Mouse (Mus musculus) embryonic stem cell, embryonic (primary cell): ENCODE measurements at regions not wholly inside any gene's neighbourhood (a gene's known extent, or its start where the extent isn't known, plus 50 kb on each side); places are given as distances from the start of the nearest gene placed in this dataset.

ENCODE experiments used
- CTCF ChIA-PET, 4 experiments: fragments of 300-600 bp in 2 of 4; fragments of 350-600 bp in 2 of 4; sonication (Branson Sonifier 250); formaldehyde crosslinking; loops; one replicate each; lab custom pipeline; 2022; ENCODE audit warnings: inconsistent platforms in 2 of 4; lab: Charles Lee
- POLR2A ChIA-PET, 4 experiments: fragments of 300-600 bp in 2 of 4; fragments of 350-600 bp in 2 of 4; sonication (Branson Sonifier 250); formaldehyde crosslinking; loops; one replicate each; lab custom pipeline; 2022; ENCODE audit warnings: antibody characterized with exemption in 4 of 4, inconsistent platforms in 1 of 4; lab: Charles Lee

DNA sequence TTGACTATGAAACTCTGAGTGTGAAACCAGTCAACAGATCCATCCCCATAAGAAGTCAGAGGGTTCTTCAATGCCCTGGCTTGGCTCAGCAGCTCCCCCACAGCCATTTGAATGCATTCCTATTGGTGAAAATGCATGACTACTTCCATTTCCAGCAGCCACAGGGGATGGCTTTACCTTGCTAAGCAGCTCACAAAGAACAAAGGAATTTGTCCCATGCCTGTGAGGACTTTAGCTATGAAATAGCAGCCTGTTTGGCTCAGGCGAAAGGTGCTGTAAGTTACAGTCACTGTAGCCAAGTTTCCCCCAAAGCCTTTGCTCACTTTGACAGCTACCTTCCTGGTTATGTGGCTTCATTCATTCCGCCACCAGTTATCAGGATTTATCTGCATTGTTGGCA, 309.8 kb upstream of the Rasgrp1 start:
- ChIA-PET POLR2A (no interaction called here), CTCF (no interaction called here)

DNA sequence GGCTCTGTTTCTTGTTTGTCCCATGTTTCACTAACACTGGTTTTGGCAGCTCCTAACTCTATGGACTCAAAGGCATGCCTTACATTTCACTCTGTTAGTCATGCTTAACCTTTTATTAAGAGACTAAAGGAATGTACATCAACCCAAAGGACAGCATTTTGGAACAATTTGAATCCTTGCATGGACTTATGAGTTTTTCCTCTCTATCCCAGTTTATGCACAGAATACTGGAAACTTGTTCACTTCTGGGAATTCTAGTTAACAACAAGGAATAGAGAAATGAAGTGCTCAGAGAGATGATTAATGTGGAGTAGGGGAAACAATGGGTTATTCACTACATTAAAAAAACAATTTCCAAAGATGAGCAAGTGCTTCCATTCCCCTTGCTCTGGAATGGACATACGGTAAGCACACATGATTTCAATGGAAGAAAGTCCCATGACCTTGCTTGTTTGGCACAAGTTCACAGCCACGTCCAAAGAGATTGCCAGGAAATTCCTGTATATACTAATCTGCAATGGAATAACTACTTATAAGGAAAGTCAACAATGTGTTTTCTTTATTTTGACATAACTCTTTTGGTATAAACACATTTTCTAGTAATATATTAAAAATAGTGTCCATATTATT, 313.9 kb upstream of the Rasgrp1 start:
- ChIA-PET CTCF (no interaction called here), POLR2A (no interaction called here)

DNA sequence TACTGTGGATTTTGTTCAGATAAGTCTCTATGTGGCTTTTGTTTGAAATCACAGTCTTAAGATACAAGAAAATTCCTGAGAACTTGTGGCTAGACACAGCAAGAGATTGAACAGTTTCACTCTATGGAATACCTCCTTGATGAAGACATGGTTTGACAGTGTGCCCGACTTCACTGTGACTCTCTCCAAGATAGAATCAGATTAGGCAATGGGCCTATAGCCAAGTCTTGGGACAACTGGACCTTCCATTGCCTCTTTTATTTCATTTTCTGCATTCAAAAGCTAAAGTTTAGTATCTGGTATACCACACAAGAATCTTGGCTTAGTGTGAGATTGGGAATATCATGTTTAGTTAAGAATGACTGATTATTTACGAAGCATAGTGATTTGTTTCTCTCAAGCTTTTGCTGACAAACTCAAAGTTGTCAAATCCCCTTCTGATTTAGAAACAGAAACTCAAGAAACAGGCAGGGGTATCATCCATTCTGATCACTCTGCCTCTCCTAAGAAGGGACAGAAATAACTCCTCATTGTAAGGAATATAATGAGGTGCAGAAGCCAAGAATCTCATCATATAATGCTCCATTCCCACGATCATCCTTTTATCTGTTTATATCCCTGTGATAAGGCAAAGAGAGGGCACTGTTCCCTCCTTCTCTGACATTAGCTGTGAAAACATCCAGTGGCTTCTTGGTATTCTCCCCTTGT, 317.6 kb upstream of the Rasgrp1 start:
- CTCF ChIA-PET = no interaction called here
- POLR2A ChIA-PET = interaction anchor here in 1 of 4 experiments (0.6 kb wide), 1 partner anchor 18 kb away, joined by 3 read pairs; no protein-coding TSS in a partner anchor

DNA sequence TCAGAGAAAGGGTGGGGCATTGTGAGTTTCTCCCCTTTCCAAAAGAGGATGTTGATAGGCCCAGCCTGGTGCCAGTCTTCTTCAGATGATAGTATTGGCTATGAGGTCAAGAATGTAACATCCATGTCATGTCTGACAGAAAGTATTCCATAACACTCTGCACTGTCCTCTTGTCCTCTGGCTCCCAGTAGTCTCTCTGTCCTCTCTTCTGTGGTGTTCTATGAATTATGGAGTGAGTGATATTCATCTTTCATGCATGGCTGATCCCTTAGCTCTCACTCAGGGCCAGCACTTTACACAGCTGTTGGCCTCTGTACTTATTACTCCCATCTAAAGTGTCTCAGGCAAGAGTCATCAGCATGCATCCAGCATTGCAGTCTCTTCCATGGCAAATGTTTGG, 319.9 kb upstream of the Rasgrp1 start:
- ChIA-PET POLR2A (no interaction called here), CTCF (no interaction called here)

- ChIA-PET POLR2A (no interaction called here), CTCF (no interaction called here)
Observed at GRCm38 (mm10) chr2:117666528-117666927, 323.7 kb upstream of the Rasgrp1 start.

- ChIA-PET CTCF (no interaction called here), POLR2A (no interaction called here)
Observed at GRCm38 (mm10) chr2:117668137-117668536, 325.3 kb upstream of the Rasgrp1 start.

GRCm38 (mm10) chr2:117674877-117675276, 332.1 kb upstream of the Rasgrp1 start:
- ChIA-PET POLR2A (interaction anchor here in 1 of 4 experiments (0.6 kb wide), 1 partner anchor 1943 kb away, joined by 5 read pairs; no protein-coding TSS in a partner anchor), CTCF (no interaction called here)

- CTCF ChIA-PET = no interaction called here
- POLR2A ChIA-PET = interaction anchor here in 2 of 4 experiments (0.6 to 0.7 kb wide), 2 partner anchors 18 to 460 kb away, joined by 3 read pairs; no protein-coding TSS in a partner anchor
Observed at GRCm38 (mm10) chr2:117678650-117679049, 335.8 kb upstream of the Rasgrp1 start.

DNA sequence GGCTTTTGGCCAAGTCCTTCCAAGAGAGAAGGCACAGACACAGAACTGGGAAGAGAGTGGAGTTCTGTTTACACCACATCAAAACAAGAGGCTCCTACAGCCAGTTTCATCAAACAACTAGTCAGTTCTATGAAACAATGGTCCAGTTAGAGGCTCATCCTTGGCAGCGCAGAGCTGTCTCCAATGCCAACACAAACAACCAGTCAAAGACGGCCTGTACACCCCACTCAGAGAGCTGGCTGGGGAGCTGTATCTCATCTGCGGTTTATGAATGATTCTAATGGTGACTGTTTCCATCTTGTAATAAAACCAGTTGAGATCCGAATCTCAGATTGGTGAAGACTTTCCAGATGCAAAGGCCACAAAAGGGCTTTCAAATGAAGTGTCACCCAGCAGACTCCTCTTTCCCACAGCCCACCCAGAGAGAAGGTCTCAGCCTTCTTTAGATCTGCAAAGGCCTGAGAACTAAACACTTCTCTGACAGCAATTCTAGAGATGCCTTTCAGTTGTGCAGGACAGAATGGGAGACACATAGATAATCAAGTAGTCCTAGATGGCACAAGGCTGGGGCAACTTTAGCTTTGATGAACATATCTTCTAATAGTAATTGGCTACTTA, 343.1 kb upstream of the Rasgrp1 start:
- CTCF ChIA-PET = no interaction called here
- POLR2A ChIA-PET = no interaction called here

DNA sequence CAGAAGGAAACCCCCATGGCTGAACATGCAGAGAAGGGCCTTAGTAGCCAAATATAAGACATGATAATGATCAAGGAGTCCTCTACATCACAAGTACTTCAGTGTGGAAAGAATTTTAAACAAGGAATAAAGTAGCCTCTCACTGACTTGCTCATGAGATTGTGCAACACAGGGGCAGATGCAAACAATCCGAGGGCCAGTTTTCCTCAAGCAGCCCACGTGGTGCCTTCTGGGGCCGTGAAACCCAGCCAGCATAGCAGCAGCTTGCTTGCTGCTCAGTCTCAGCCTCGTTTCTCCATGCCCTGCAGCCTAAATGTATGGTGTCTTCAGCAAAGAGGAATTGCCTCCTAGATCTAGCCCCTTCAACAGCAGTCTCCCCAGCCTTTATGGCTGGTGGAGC, 350.7 kb upstream of the Rasgrp1 start:
- CTCF ChIA-PET = no interaction called here
- POLR2A ChIA-PET = no interaction called here

- CTCF ChIA-PET = no interaction called here
- POLR2A ChIA-PET = no interaction called here
Observed at GRCm38 (mm10) chr2:117710173-117710813, 367.5 kb upstream of the Rasgrp1 start.

DNA sequence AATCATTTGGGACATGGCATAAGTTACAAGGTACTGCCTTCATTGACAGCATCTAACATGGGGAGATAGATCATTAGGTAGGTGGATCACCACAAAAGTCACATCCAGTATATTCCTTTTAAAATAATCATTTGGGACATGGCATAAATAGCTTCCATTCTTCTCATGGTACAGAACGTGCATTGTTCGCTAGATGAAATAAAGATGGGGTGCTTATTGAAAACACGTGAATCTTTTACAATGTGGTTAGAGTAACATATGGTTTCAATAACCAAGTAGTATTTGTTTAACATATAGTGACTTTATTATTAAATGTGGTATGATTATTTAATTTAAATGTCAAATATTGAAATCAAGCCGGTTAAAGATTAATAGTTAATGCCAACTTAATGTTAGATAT, 381.3 kb upstream of the Rasgrp1 start:
- ChIA-PET CTCF (no interaction called here), POLR2A (no interaction called here)

DNA sequence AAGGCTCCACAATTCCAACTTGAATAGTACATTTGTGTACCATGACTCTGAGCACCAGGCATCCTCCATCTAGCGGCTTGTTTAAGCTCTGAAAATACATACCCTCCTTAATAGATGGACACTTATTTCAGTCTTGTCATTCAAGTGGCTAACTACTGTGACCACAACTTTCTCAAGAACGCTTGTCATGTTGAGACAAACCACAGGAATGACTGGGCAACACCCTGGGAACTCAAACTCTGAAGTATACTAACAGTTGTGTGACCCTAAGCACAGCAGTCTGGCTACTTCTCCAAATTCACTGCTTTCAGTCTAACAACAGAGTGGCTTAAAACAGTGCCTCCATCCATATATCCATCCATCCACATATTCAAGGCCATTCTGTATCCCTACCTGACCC, 380.4 kb upstream of the Thbs1 start:
- POLR2A ChIA-PET = no interaction called here
- CTCF ChIA-PET = no interaction called here

GRCm38 (mm10) chr2:117742413-117742812, 369.3 kb upstream of the Thbs1 start:
- CTCF ChIA-PET = no interaction called here
- POLR2A ChIA-PET = no interaction called here

- ChIA-PET CTCF (no interaction called here), POLR2A (no interaction called here)
Observed at GRCm38 (mm10) chr2:117743901-117744300, 367.8 kb upstream of the Thbs1 start.

DNA sequence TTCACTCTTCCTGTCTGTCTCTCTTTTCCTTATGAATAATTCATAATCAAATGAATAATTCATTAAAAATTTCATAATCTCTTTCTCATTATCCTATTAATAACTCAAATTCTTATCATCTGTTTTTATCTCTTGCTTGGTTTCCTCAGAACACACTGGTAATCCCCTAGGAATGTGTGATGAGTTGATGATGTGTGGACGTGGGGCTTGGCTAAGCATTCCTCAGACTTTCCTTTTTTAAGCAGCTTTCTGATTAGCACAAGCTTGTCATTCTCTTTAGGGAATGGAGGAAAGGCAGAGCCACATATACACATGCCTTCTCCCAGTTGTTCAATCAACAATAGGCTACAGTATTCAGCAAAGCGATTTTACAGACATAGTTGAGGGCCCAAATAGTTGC, 365.9 kb upstream of the Thbs1 start:
- CTCF ChIA-PET = no interaction called here

DNA sequence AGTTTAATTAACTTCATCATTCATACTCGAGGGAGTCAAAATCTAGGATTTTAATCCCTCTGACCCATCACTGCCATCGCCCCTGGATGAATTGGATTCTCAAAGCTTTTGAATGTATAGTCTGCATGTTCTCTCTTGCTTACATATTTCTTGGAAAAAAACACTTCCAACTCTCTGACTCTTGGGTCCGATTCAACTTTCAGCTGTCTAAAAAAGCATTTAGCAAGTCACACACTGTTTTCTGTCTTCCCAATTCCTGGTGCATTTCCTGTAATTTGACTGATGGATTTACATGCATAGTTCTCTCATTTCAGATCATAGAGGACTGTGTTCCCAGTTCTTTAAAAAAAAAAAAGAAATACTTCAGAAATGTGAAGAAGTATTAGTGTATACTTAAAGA, 364.5 kb upstream of the Thbs1 start:
- ChIA-PET CTCF (no interaction called here), POLR2A (no interaction called here)

More for the DNA sequence above, 365.9 kb upstream of the Thbs1 start:
- POLR2A ChIA-PET = no interaction called here

DNA sequence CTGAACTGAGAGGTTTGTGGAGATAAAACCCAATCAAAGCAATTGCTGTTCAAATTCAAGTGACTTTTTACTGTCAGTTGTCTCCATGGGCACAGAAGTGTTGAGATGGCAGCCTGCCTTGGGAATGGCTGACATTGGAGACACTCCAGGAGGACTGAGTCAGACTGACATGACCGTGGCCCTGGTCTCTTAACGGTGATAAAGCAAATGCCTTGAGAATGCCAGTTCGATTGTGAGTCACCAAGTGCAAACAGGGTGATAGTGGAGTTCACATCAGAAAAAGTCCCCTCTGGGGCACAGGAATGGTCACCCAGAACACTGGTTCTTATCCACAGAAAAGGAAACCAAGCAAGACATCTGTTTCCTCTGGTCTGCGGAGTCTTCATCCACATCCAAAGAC, 362.8 kb upstream of the Thbs1 start:
- CTCF ChIA-PET = no interaction called here
- POLR2A ChIA-PET = no interaction called here

- POLR2A ChIA-PET = no interaction called here
- CTCF ChIA-PET = no interaction called here
Observed at GRCm38 (mm10) chr2:117759491-117760013, 352.1 kb upstream of the Thbs1 start.

- ChIA-PET POLR2A (no interaction called here), CTCF (no interaction called here)
Observed at GRCm38 (mm10) chr2:117763631-117764030, 348.0 kb upstream of the Thbs1 start.
